Mouse (Mus musculus): ENCODE measurements around the gene Cwc27. TPM values are rescaled to one million over a fixed set of nuclear protein-coding genes. Genes with fewer than 3 reads are reported as not detected.

Cwc27 gene
- total RNA-seq, 1 experiment = 29.5 TPM

DNA sequence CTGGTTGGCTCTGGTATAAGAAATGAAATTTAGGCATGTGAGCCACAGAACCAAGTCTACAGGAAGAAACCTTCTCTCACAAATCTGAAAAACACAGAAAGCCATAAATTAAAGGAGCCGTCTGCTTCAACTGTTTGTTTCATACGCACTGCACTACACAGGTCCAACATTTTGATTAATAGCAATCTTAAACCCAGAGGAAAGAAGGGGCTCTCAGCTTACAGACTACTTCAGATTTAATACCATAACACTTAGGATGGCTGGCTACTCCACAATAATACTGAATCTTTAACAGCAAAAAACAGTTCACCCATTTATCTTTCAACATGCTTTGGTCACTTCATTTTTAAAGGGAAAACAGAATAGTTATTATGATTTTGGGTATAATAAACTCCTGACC lies 182.2 kb downstream of the Cwc27 start:
- Histone ChIP-seq H3K4me3 (ENCODE audit: insufficient read depth in 1 of 2, low read depth in 1 of 2, low read length in 2 of 2, poor library complexity in 1 of 2, severe bottlenecking in 1 of 2) (no peak overlapping the region), H3K4me1 (ENCODE audit: control insufficient read depth in 2 of 2, insufficient read depth in 2 of 2, low read length in 2 of 2, poor library complexity in 1 of 2) (no peaks in the 10 kb centered on the region), H3K27ac (ENCODE audit: insufficient read depth, low read depth, low read length, poor library complexity, severe bottlenecking) (no peak overlapping the region), H3K9ac (ENCODE audit: insufficient read depth, low read depth, low read length, poor library complexity, severe bottlenecking) (no peak overlapping the region), H3K9me3 (ENCODE audit: control insufficient read depth, insufficient read depth, low read depth, low read length) (no peaks in the 10 kb centered on the region), H3K36me3 (ENCODE audit: control insufficient read depth, insufficient read depth, low read length, poor library complexity, severe bottlenecking) (peaks cover 2% of the 10 kb centered on the region; the same call in 1 of the 2 replicates)
- TF ChIP-seq CHD2 (IDR thresholded peaks at IDR 0.05; ENCODE audit: low read depth, low read length) (no peak), HCFC1 (IDR thresholded peaks at IDR 0.05; ENCODE audit: borderline replicate concordance, insufficient read depth, low read length) (no peak), MAFK (IDR thresholded peaks at IDR 0.05; ENCODE audit: insufficient read depth, low read depth, low read length) (no peak), ZNF384 (IDR thresholded peaks at IDR 0.05; ENCODE audit: low read depth, low read length) (no peak), ZC3H11A (IDR thresholded peaks at IDR 0.05; ENCODE audit: borderline replicate concordance, low read depth, low read length) (no peak)
- in situ Hi-C loops (cut with MboI; ENCODE audit: low sequenced_read_pairs in 2 of 2, unreplicated experiment in 2 of 2) = no loop called here
- no peak for DNase-seq (ENCODE audit: low read depth, low spot score)

DNA sequence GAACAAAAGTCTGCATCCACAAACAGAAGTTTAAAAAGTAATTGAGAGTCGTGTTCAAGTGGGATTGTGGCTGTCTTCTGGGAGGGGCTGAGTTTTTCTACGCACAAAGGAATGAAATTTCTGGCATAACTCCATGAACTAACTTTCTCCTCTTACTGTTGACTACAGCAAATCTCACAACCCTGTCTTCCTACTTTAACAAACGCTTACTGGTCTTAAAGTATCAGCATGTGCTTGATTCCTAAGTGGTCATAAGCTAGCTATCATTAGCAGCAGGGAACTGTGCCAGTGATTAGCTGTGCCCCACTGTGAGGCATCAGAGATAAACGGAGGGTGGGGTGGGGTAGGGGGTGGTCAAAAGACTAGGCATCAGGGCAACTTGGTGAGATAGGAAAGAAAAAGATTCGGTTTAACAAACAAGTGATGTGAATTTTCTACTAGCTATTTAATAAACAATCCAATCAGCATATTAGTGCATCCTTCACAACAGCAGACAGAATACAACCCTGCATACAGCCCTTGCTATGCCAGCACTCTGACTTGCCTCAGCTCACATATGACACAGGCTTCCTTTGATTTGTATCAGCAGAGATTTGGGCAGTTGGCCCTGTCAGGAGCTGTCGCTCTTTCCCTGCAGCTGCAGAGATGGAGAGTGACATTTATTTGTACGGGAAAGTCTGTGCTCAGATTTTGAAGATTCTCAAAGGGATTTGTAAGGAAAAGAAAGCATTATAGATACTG lies 184.3 kb downstream of the Cwc27 start:
- Histone ChIP-seq H3K4me1 (ENCODE audit: control insufficient read depth in 2 of 2, insufficient read depth in 2 of 2, low read length in 2 of 2, poor library complexity in 1 of 2) (no peaks in the 10 kb centered on the region), H3K9ac (ENCODE audit: insufficient read depth, low read depth, low read length, poor library complexity, severe bottlenecking) (no peak overlapping the region)
- no peak for DNase-seq (ENCODE audit: low read depth, low spot score)

DNA sequence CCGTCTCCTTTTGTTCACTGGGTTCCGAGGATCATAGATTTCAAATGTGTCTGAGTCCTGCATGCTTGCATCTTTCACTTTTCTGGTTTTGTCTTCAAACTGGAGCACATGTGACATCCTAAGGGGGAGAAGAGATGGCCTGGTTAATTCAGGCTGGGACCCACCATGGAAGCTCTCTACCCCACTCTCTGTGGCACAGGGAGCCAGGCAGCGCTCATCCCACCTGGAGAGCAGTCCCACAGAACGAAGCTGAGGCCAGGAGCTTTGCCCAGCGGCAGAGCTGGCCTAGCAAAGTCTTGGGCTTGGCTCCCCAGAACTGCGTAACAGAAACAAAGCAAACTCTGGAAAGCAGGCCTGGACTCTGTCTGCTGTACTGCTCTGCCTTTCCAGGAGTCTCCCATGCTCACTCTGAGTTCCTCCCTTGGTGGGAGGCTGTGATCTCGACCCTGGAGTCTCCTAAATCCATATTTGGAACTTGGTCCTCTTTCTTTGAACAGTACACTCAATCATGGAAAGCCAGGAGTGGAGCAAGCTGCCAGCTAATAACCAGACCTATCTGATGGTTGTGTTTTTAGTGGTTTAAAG lies 185.2 kb downstream of the Cwc27 start:
- Histone ChIP-seq H3K4me3 (ENCODE audit: insufficient read depth in 1 of 2, low read depth in 1 of 2, low read length in 2 of 2, poor library complexity in 1 of 2, severe bottlenecking in 1 of 2) (no peak overlapping the region), H3K9me3 (ENCODE audit: control insufficient read depth, insufficient read depth, low read depth, low read length) (no peaks in the 10 kb centered on the region), H3K4me1 (ENCODE audit: control insufficient read depth in 2 of 2, insufficient read depth in 2 of 2, low read length in 2 of 2, poor library complexity in 1 of 2) (no peaks in the 10 kb centered on the region), H3K36me3 (ENCODE audit: control insufficient read depth, insufficient read depth, low read length, poor library complexity, severe bottlenecking) (peaks cover 2% of the 10 kb centered on the region; the same call in 1 of the 2 replicates), H3K9ac (ENCODE audit: insufficient read depth, low read depth, low read length, poor library complexity, severe bottlenecking) (no peak overlapping the region), H3K27ac (ENCODE audit: insufficient read depth, low read depth, low read length, poor library complexity, severe bottlenecking) (no peak overlapping the region)
- TF ChIP-seq CHD2 (IDR thresholded peaks at IDR 0.05; ENCODE audit: low read depth, low read length) = no peak
- TF ChIP-seq ZC3H11A (IDR thresholded peaks at IDR 0.05; ENCODE audit: borderline replicate concordance, low read depth, low read length) = no peak
- no peak for TF ChIP-seq ZNF384 (IDR thresholded peaks at IDR 0.05; ENCODE audit: low read depth, low read length)
- no peak for TF ChIP-seq HCFC1 (IDR thresholded peaks at IDR 0.05; ENCODE audit: borderline replicate concordance, insufficient read depth, low read length)
- TF ChIP-seq MAFK (IDR thresholded peaks at IDR 0.05; ENCODE audit: insufficient read depth, low read depth, low read length) = no peak
- in situ Hi-C loops (cut with MboI; ENCODE audit: low sequenced_read_pairs in 2 of 2, unreplicated experiment in 2 of 2) = no loop called here
- DNase-seq (ENCODE audit: low read depth, low spot score) = no peak

More for the DNA sequence above, 184.3 kb downstream of the Cwc27 start:
- H3K4me3 ChIP-seq (ENCODE audit: insufficient read depth in 1 of 2, low read depth in 1 of 2, low read length in 2 of 2, poor library complexity in 1 of 2, severe bottlenecking in 1 of 2) = no peak overlapping the region
- no peaks in the 10 kb centered on the region for H3K9me3 ChIP-seq (ENCODE audit: control insufficient read depth, insufficient read depth, low read depth, low read length)
- H3K27ac ChIP-seq (ENCODE audit: insufficient read depth, low read depth, low read length, poor library complexity, severe bottlenecking) = no peak overlapping the region
- in situ Hi-C loops (cut with MboI; ENCODE audit: low sequenced_read_pairs in 2 of 2, unreplicated experiment in 2 of 2) = no loop called here
- peaks cover 2% of the 10 kb centered on the region; the same call in 1 of the 2 replicates for H3K36me3 ChIP-seq (ENCODE audit: control insufficient read depth, insufficient read depth, low read length, poor library complexity, severe bottlenecking)
- TF ChIP-seq CHD2 (IDR thresholded peaks at IDR 0.05; ENCODE audit: low read depth, low read length) (no peak), MAFK (IDR thresholded peaks at IDR 0.05; ENCODE audit: insufficient read depth, low read depth, low read length) (no peak), ZNF384 (IDR thresholded peaks at IDR 0.05; ENCODE audit: low read depth, low read length) (no peak), ZC3H11A (IDR thresholded peaks at IDR 0.05; ENCODE audit: borderline replicate concordance, low read depth, low read length) (no peak), HCFC1 (IDR thresholded peaks at IDR 0.05; ENCODE audit: borderline replicate concordance, insufficient read depth, low read length) (no peak)

DNA sequence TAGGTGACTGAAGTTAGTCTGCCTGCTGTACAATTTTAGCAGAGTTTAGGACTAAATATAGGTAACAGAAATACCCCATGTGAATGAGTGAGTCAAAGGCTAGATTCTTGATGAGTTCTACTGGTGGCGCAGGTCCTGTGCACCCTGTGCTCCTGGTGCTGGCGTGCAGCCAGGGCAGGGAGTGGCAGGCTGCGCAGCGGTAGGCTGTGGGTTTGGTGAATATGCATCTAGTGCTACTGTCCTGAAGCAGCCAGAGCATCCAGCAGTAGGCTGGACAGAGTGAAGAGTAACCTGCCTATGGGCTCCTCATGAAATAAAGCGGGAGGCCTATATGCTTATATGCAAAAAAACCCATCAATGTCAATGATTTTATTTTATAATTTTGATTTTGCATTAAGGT lies 186.1 kb downstream of the Cwc27 start:
- H3K36me3 ChIP-seq (ENCODE audit: control insufficient read depth, insufficient read depth, low read length, poor library complexity, severe bottlenecking) = peaks cover 2% of the 10 kb centered on the region; the same call in 1 of the 2 replicates
- no peak overlapping the region for H3K9ac ChIP-seq (ENCODE audit: insufficient read depth, low read depth, low read length, poor library complexity, severe bottlenecking)
- in situ Hi-C loops (cut with MboI; ENCODE audit: low sequenced_read_pairs in 2 of 2, unreplicated experiment in 2 of 2) = no loop called here
- no peaks in the 10 kb centered on the region for H3K9me3 ChIP-seq (ENCODE audit: control insufficient read depth, insufficient read depth, low read depth, low read length)
- no peak overlapping the region for H3K27ac ChIP-seq (ENCODE audit: insufficient read depth, low read depth, low read length, poor library complexity, severe bottlenecking)
- DNase-seq (ENCODE audit: low read depth, low spot score) = no peak
- TF ChIP-seq CHD2 (IDR thresholded peaks at IDR 0.05; ENCODE audit: low read depth, low read length) (no peak), ZNF384 (IDR thresholded peaks at IDR 0.05; ENCODE audit: low read depth, low read length) (no peak), MAFK (IDR thresholded peaks at IDR 0.05; ENCODE audit: insufficient read depth, low read depth, low read length) (no peak), ZC3H11A (IDR thresholded peaks at IDR 0.05; ENCODE audit: borderline replicate concordance, low read depth, low read length) (no peak), HCFC1 (IDR thresholded peaks at IDR 0.05; ENCODE audit: borderline replicate concordance, insufficient read depth, low read length) (no peak)
- H3K4me1 ChIP-seq (ENCODE audit: control insufficient read depth in 2 of 2, insufficient read depth in 2 of 2, low read length in 2 of 2, poor library complexity in 1 of 2) = no peaks in the 10 kb centered on the region
- no peak overlapping the region for H3K4me3 ChIP-seq (ENCODE audit: insufficient read depth in 1 of 2, low read depth in 1 of 2, low read length in 2 of 2, poor library complexity in 1 of 2, severe bottlenecking in 1 of 2)

Data from ES-E14 (cell line).